8 mouse cellular contexts compared by ENCODE assay signal in the genomic region with DNA sequence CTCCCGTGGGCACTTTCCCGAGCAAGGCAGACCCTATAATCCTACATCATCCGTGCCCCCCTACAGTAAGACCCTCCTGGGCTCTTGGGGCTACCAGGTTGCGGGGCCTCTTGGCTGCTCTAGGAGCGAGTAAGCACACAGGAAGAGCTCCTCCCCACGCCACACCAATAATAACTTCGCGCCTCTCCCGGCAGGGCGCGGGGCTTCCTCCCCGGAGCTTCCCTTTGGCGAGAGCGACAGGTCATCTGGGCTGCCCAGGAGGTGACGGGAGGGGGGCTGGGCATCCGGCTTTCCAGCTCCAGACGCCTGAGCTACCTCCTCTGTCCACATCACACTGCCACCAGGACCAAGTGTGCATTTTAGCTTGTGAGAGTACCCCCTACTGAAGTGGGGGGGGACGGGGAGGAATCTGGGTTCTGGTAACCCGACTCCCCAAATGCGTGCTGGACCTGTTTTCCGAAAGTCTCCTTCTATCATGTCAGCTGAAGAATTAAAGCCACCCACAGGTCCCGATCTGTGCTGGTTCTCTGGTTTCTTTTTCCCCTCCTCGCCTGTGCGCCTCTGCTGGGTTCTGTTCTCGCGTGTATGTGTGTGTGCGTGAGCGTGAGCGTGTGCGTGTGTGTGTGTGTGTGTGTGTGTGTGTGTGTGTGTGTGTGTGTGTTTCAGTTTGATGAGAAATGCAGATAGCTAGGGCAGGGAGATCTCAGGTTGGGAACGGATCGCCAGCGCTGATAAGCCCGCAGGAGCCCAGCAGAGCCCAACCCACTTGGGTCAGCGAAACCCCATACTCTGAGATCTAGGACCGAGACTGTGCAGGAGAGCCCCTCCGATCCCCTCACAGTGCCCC. TPM values are rescaled to one million over a fixed set of nuclear protein-coding genes. Genes with fewer than 3 reads are reported as not detected.
DNase-seq lines count a peak whose midpoint lies in the region; ATAC-seq and TF ChIP-seq lines count a peak whose summit lies in the region.

No protein-coding gene starts in this region.

- H3K27ac ChIP-seq in brown adipose tissue, adult 24 weeks (replicated peaks; ENCODE audit: low read depth, low read length): peak overlapping the region; percentile 80
- H3K27ac ChIP-seq in intestine, postnatal 0 days (ENCODE audit: low read depth, low read length): peak overlapping the region; percentile 89
- peak overlapping the region; percentile 44; the same call in 1 of the 2 replicates for H3K27ac ChIP-seq in limb, embryonic 15.5 days
- H3K27ac ChIP-seq in midbrain, embryonic 15.5 days: peak overlapping the region; percentile 16; the same call in 1 of the 2 replicates

- no peaks in the 10 kb centered on the region for H3K9me3 ChIP-seq in intestine, postnatal 0 days (ENCODE audit: control insufficient read depth)
- no peaks in the 10 kb centered on the region for H3K9me3 ChIP-seq in limb, embryonic 15.5 days
- no peaks in the 10 kb centered on the region for H3K9me3 ChIP-seq in midbrain, embryonic 15.5 days

- WGBS in intestine, postnatal 0 days: under 1% methylated on average over 37 of the region's 37 CpGs
- under 1% methylated on average over 37 of the region's 37 CpGs for WGBS in limb, embryonic 15.5 days
- WGBS in midbrain, embryonic 15.5 days: under 1% methylated on average over 37 of the region's 37 CpGs

- H3K36me3 ChIP-seq in intestine, postnatal 0 days (ENCODE audit: control insufficient read depth, insufficient read depth): no peaks in the 10 kb centered on the region; the same call in 1 of the 2 replicates
- H3K36me3 ChIP-seq in limb, embryonic 15.5 days: no peaks in the 10 kb centered on the region
- no peaks in the 10 kb centered on the region for H3K36me3 ChIP-seq in midbrain, embryonic 15.5 days (replicated peaks)

- peaks cover 6% of the 10 kb centered on the region for H3K4me1 ChIP-seq in brown adipose tissue, adult 24 weeks (ENCODE audit: control insufficient read depth, insufficient read depth, insufficient read length, low read length)
- peaks cover 26% of the 10 kb centered on the region for H3K4me1 ChIP-seq in intestine, postnatal 0 days (replicated peaks; ENCODE audit: control insufficient read depth, insufficient read depth, low read length)
- H3K4me1 ChIP-seq in limb, embryonic 15.5 days: peaks cover 43% of the 10 kb centered on the region
- peaks cover 32% of the 10 kb centered on the region for H3K4me1 ChIP-seq in midbrain, embryonic 15.5 days

- peak overlapping the region; percentile 74 for H3K4me3 ChIP-seq in brown adipose tissue, adult 24 weeks (ENCODE audit: insufficient read depth, low read depth, low read length)
- peak overlapping the region; percentile 85 for H3K4me3 ChIP-seq in intestine, postnatal 0 days (ENCODE audit: low read depth, low read length)
- H3K4me3 ChIP-seq in limb, embryonic 15.5 days: peak overlapping the region; percentile 69
- peak overlapping the region; percentile 57 for H3K4me3 ChIP-seq in midbrain, embryonic 15.5 days

- ATAC-seq in CD4-positive, CD25-positive, alpha-beta regulatory T cell, adult 4 months: no peak
- no peak for ATAC-seq in intestine, postnatal 0 days
- no peak for ATAC-seq in limb, embryonic 15.5 days (ENCODE audit: insufficient number of reproducible peaks, low FRiP score, low TSS enrichment, low read depth)
- no peak for ATAC-seq in midbrain, embryonic 15.5 days (replicated peaks)

- peak overlapping the region; percentile 85 for H3K9ac ChIP-seq in intestine, postnatal 0 days (ENCODE audit: low read depth, low read length)
- H3K9ac ChIP-seq in limb, embryonic 15.5 days: peak overlapping the region; percentile 63
- peak overlapping the region; percentile 54 for H3K9ac ChIP-seq in midbrain, embryonic 15.5 days

- H3K4me2 ChIP-seq in intestine, postnatal 0 days (replicated peaks; ENCODE audit: low read depth): peak overlapping the region; percentile 97
- peak overlapping the region; percentile 99 for H3K4me2 ChIP-seq in limb, embryonic 15.5 days
- peak overlapping the region; percentile 98 for H3K4me2 ChIP-seq in midbrain, embryonic 15.5 days

- H3K27me3 ChIP-seq in intestine, postnatal 0 days (replicated peaks; ENCODE audit: control insufficient read depth, insufficient read depth, low read length): no peaks in the 10 kb centered on the region
- peaks cover 33% of the 10 kb centered on the region for H3K27me3 ChIP-seq in limb, embryonic 15.5 days
- peaks cover 12% of the 10 kb centered on the region; the same call in 1 of the 2 replicates for H3K27me3 ChIP-seq in midbrain, embryonic 15.5 days (replicated peaks)

- DNase-seq in CD4-positive, CD25-positive, alpha-beta regulatory T cell, adult 2 months (ENCODE audit: low read depth, low spot score): peak; percentile 75
- peak; percentile 99 for DNase-seq in heart, adult 11 months
- peak; percentile 76 for DNase-seq in testis, postnatal 10 days (ENCODE audit: low spot score)

- peak; percentile 25; the same call in 1 of the 2 replicates for TF ChIP-seq CTCF in intestine, postnatal 0 days (IDR thresholded peaks at IDR 0.05; ENCODE audit: low read depth)

RNA-seq across cellular contexts. Expression of gene Zfpm1, which starts 1.6 kb away (rescaled TPM):
- polyA plus RNA-seq in CD4-positive, CD25-positive, alpha-beta regulatory T cell, adult 4 months (2017; shearing (Covaris generic)): under 1 TPM; 0.46 to 0.82 TPM
- polyA plus RNA-seq in brown adipose tissue, adult 24 weeks (2012; ENCODE audit: insufficient read depth, insufficient read length, missing spikeins): 3.4 and 6.1 TPM in 2 replicates
- 7.7 and 9.8 TPM in 2 replicates for polyA plus RNA-seq in intestine, postnatal 0 days (2015; fragmentation: Nextera tagmentation; extraction: Ambion mirVana)
- polyA plus RNA-seq in limb, embryonic 15.5 days (2015; fragmentation: Nextera tagmentation; extraction: Ambion mirVana): 1.1 and 1.2 TPM in 2 replicates
- 1.5 and 1.8 TPM in 2 replicates for polyA plus RNA-seq in midbrain, embryonic 15.5 days (2015; fragmentation: Nextera tagmentation; extraction: Ambion mirVana)

Comparison
In these comparisons a context has a peak if more than half of its experiments do, and no peak if none do; other contexts are left out.
1. H3K27ac ChIP-seq: peak in every context shown above with its lines; median percentile 89 in intestine, postnatal 0 days; 80 in brown adipose tissue, adult 24 weeks; 44 in limb, embryonic 15.5 days; 16 in midbrain, embryonic 15.5 days.